Mouse (Mus musculus) spleen, postnatal 4 days (tissue): ENCODE measurements around the gene Pus7l.
"Not testable (repeated sequence)": the region's sequence is repeated elsewhere in the genome, so short reads cannot be mapped to it uniquely, and the experiment has no call there.

ENCODE experiments used
- DNase-seq, 2 experiments: peaks; one replicate each; pipeline ENCODE4 v3.0.0; 2022; ENCODE audit warnings: low spot score in 2 of 2

Gene Pus7l

GRCm38 (mm10) chr15:94542567-94543408 is 559 bp downstream of the Pus7l start:
- no peak for DNase-seq

DNA sequence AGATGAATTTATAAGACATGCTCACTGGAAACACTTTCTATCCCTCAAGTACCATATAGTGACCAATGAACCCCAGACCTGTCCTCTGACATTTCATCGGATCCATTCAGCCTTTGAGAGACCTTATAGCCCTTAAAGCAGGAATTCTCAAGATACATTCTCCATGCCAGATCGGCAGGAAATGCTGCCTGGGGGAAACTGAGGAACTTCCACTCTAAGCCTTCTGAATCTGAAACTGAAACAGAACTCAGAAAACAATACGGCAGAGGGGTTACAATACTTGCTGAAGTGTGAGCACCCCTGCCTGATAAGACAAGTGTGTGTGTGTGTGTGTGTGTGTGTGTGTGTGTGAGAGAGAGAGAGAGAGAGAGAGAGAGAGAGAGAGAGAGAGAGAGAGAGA is 4.1 kb downstream of the Pus7l start:
- no peak for DNase-seq

DNA sequence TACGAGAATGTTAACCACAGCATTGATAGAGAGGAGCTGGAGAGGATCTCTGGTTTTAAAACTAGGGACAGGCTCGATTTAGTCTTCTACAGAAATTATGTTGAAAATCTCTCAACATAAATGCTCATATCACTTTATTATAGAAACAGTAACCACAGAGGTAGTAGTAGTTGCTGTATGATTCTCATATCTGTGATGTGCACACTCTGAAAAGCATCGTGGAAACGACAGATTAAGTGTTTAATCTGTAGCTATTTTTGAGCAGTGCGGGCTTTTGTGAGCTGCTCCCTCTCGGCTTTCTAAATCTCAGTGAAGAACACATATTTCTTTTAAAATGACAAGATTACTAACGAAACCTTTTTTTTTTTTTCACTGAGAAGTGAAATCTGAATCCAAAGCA is 7.8 kb downstream of the Pus7l start:
- DNase-seq = no peak

DNA sequence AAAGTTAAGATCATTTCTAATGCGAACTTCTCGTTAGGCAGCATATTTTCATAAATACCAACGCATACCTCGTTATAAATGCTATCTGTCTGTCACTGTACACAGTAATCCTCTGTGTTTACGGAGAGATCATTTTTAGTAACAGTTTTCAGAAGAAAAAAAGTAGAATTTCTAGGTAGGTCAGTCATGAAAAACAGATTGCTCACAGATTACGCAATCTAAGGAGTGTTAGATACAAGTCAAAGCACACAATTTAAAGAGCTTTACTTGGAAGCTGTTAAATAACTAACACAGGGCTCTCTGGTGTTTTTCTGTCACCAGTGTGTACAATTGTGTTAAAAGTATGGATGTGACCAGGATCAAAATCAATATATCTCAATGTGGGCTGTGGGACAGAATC is 10.4 kb downstream of the Pus7l start:
- no peak for DNase-seq

GRCm38 (mm10) chr15:94532306-94532705 is 11.0 kb downstream of the Pus7l start:
- DNase-seq = no peak

GRCm38 (mm10) chr15:94530519-94530918 is 12.8 kb downstream of the Pus7l start:
- no peak for DNase-seq

GRCm38 (mm10) chr15:94524956-94525355 is 18.4 kb downstream of the Pus7l start:
- DNase-seq = no peak

DNA sequence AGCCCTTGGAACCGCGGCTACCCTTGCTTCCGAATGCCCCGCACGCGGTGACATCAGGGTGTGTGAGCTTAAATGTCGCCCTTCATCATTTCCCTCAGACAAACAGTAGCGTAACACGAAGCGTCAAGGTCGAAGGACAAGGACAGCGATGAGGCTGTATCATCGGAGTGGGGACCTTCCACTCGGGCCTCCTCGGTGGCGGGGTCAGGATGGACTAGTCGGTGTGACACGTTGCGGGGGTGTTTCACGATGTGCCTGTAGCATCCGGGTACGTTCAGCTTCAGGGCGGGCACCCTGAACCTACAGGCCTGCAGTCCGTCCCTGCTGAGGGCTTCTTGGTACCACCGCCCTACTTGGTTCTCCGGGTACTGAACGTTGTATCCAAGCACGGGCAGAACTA is 20.1 kb downstream of the Pus7l start:
- DNase-seq = no peak

- no peak for DNase-seq
Observed at GRCm38 (mm10) chr15:94520959-94521358, 22.4 kb downstream of the Pus7l start.

GRCm38 (mm10) chr15:94520205-94520900 is 23.0 kb downstream of the Pus7l start:
- no peak for DNase-seq

- DNase-seq = no peak
Observed at GRCm38 (mm10) chr15:94517913-94518491, 25.3 kb downstream of the Pus7l start.

DNA sequence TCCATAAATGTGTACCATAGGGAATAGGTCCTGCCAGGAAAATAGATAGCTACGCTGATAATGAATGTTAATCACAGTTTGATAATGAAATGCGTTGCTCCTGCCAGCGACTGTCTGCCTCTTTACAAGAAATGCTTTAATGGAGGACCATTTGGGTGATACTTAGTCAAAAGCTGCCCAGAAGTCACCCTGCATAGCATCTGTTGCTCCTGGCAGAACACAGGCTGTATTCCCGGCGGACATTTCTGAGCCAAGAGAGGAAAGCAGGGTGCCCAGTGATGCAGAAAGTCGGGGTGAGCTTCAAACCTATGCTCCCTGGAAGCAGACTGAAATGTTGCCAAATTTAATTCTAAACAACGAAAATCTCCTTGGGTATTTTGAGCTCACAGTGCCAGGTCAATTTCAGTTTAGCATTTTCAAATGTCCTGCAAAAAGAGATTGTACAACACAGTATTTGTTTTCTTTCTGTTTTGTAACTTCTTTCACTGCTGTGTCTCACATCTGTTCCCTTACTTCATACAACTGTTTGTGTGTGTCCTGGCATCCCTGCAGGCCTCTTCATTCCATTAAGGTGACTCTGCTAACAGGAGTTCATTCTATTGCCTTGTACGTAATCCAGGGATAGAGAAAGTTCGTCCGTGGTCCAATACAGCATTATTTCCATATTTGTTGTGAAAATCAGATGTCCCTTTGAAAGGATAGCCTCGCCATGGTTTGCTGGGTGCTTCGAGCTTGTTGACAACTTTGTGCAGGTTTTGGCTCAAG is 39.7 kb downstream of the Pus7l start:
- no peak for DNase-seq

DNA sequence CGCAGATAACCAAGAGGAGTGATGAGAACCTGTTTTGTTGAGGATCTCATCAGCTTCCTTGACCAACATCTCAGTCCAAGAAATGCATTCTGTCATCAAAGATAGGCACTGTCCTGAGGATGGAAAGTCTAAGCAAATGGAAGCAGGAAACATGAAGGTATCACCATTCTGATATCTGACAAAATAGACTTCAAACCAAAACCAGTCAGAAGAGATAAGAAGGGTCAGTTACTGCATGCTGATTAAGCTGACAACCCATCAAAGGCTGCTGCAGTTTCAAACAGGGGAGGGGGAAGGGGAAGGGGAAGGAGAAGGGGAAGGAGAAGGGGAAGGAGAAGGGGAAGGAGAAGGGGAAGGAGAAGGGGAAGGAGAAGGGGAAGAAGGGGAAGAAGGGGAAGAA is 44.1 kb downstream of the Pus7l start:
- DNase-seq = no peak

GRCm38 (mm10) chr15:94495936-94496335 is 47.4 kb downstream of the Pus7l start:
- DNase-seq = no peak

- DNase-seq = no peak
Observed at GRCm38 (mm10) chr15:94494445-94494844, 48.9 kb downstream of the Pus7l start.

GRCm38 (mm10) chr15:94489433-94489832 is 53.9 kb downstream of the Pus7l start:
- no peak for DNase-seq

DNA sequence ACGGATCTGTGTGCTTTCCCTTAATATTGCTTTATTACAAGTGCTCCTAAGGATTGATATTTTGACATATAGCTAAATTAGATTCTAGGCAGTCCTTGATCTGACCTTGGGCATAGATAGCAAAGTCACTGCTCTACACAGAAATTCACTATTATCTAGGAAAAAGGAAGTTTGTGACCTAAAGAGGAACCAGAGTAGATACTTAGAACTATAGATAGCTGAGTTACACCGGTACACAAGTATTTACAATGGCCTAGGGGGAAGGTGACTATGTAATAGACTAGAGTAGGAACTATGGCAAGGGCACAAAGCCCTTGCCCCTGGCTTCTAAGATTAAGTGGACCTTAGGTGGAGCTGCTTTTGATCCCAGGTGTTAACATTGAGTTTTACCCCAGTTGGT is 55.3 kb downstream of the Pus7l start:
- DNase-seq = not testable (repeated sequence)

DNA sequence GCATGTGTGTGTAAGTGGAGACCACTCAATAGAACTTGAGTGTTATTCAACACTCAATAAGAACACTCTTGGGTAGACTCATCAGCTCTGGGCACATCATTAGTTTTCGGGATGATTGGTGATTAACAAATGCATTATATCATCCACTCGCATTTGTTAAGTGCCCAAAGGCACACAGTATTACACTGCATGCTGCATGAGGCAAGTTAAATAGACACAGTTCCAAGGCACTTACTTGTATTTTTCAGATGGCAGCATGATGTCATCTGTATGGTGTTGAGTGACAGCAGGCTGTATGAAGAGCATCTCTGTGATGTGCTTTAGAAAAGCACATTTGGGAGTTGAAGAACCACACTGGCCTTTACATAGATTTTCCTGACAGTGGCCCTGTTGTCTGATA is 60.8 kb downstream of the Pus7l start:
- no peak for DNase-seq

DNA sequence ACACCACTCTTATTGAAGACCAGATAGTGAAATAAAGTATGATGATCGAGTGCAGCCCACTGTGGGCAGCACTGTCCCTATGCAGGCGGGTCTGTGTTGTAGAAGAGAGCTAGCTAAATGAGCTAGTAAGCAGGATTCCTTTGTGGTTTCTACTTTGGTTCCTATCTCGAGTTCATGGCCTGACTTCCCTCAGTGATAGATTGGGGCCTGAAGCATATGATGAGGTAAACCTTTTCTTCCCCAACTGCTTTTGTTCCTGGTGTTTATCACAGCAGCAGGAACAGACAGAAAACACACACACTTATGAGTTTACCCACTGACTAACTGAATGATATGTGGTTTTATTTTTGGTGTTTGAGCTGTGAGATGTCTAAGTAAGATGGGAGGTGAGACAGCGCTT is 62.6 kb downstream of the Pus7l start:
- no peak for DNase-seq

- DNase-seq = no peak
Observed at GRCm38 (mm10) chr15:94480248-94480647, 63.1 kb downstream of the Pus7l start.

DNA sequence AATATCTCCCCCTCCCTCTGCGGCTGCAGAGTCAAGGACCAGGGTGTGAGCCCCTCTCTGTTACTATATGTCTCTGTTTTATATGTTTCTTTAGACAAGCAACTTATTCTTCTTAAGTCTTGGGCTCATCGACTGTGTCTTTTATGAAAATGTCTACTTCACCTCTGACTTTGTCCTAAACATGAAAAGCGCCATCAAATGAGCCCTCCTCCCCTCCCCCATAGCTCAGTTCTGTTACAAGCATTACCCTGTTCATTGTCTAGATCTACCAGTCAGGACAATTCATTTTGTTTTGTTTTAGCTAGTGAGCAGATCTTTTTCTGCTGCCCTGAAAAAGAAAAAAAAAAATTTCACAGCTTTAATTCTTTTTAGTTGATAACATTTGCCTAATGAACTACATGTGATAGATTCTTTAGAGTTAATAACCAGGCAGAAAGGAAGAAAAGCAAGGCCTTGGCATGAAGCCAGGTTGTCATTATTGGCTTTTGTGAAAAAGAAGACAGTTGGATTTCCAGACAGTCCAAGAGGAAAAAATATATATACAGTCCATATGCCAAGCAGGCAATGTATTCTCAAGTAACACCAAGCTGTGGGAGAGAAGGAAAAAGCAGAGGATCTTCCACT is 63.7 kb downstream of the Pus7l start:
- DNase-seq = no peak

DNA sequence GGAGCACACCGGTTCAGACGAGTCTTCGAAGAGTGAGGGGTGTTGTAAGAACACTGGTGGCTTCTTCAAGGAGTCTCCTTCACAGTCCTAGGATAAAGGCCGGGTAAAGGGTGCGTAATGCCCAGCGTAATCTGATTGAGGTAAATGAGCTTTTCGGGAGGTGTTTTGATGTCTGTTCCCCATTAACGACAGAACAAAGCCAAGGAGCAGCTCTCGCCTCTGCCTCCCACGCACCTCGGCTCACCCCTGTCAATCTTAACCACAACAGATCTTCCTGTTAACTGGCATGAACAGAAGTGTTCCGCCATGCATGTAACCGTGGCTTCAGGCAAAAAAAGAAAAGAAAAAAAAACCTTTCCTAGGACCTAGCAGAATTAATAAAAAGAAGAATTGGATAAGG is 64.6 kb downstream of the Pus7l start:
- DNase-seq = peak in 1 of 2 experiments; percentile 15
